Mouse (Mus musculus) lung, postnatal 14 days (tissue): ENCODE results near the gene Nrf1.

Source experiments
- DNase-seq: peaks from one replicate; pipeline ENCODE4 v3.0.0; 2021

Nrf1 gene

GRCm38 (mm10) chr6:30150471-30150870 is 102.7 kb downstream of the Nrf1 start:
- DNase-seq = no peak

- no peak for DNase-seq
Observed at GRCm38 (mm10) chr6:30152163-30152562, 104.4 kb downstream of the Nrf1 start.

GRCm38 (mm10) chr6:30152649-30153048 is 104.9 kb downstream of the Nrf1 start:
- DNase-seq = no peak

GRCm38 (mm10) chr6:30153076-30153475 is 105.3 kb downstream of the Nrf1 start:
- DNase-seq = no peak

- DNase-seq = no peak
Observed at GRCm38 (mm10) chr6:30153733-30154415, 106.1 kb downstream of the Nrf1 start.

- DNase-seq = no peak
Observed at GRCm38 (mm10) chr6:30159516-30160045, 111.8 kb downstream of the Nrf1 start.

- no peak for DNase-seq
Observed at GRCm38 (mm10) chr6:30160408-30160807, 112.6 kb downstream of the Nrf1 start.

- DNase-seq = no peak
Observed at GRCm38 (mm10) chr6:30161618-30162017, 113.8 kb downstream of the Nrf1 start.

GRCm38 (mm10) chr6:30162091-30162490 is 114.3 kb downstream of the Nrf1 start:
- no peak for DNase-seq

- no peak for DNase-seq
Observed at GRCm38 (mm10) chr6:30166349-30166748, 118.6 kb downstream of the Nrf1 start.

- no peak for DNase-seq
Observed at GRCm38 (mm10) chr6:30167192-30167591, 119.4 kb downstream of the Nrf1 start.

- no peak for DNase-seq
Observed at GRCm38 (mm10) chr6:30168275-30168674, 120.5 kb downstream of the Nrf1 start.

GRCm38 (mm10) chr6:30169148-30169547 is 121.4 kb downstream of the Nrf1 start:
- no peak for DNase-seq

- DNase-seq = no peak
Observed at GRCm38 (mm10) chr6:30171226-30171625, 123.4 kb downstream of the Nrf1 start.

GRCm38 (mm10) chr6:30171967-30172366 is 124.2 kb downstream of the Nrf1 start:
- DNase-seq = no peak

GRCm38 (mm10) chr6:30172441-30172819 is 124.6 kb downstream of the Nrf1 start:
- DNase-seq = no peak

GRCm38 (mm10) chr6:30172820-30173550 is 125.2 kb downstream of the Nrf1 start:
- peak; percentile 34 for DNase-seq

- DNase-seq = peak; percentile 46
Observed at GRCm38 (mm10) chr6:30173551-30174460, 126.0 kb downstream of the Nrf1 start.

- no peak for DNase-seq
Observed at GRCm38 (mm10) chr6:30174461-30175224, 126.9 kb downstream of the Nrf1 start.

- no peak for DNase-seq
Observed at GRCm38 (mm10) chr6:30175225-30175917, 127.6 kb downstream of the Nrf1 start.

GRCm38 (mm10) chr6:30175918-30176421 is 128.2 kb downstream of the Nrf1 start:
- DNase-seq = no peak

- DNase-seq = no peak
Observed at GRCm38 (mm10) chr6:30176496-30176895, 128.7 kb downstream of the Nrf1 start.
